Mouse (Mus musculus): ENCODE measurements at regions not wholly inside any gene's neighbourhood (a gene's known extent, or its start where the extent isn't known, plus 50 kb on each side); places are given as distances from the start of the nearest gene placed in this dataset.

DNA sequence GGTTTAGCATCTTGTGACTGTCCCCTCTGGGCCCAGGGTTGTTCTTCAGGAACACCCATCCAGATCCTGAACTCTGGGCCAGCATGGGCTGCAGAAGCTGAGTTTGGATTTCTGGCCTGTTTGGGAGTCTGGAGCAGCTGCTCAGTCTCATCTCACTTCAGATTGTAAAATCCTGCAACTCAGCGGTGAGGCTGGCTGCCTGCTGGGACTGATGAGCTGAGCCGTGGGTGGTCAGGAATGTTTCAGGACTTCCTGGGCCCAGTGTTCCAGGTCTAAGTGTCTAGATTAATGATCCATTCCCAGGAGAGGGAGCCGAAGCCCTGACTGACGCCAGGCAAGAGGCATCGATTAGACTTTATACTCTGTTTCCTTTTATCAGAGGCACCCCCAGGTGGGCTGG, 66.7 kb upstream of the Trabd2b start:
- 69% methylated on average over 5 of the region's 5 CpGs for WGBS
- Histone ChIP-seq H3K27ac (replicated peaks; ENCODE audit: low read depth, low read length) (no peak overlapping the region), H3K9me3 (replicated peaks; ENCODE audit: control insufficient read depth, low read length) (no peaks in the 10 kb centered on the region), H3K9ac (replicated peaks; ENCODE audit: low read length) (no peak overlapping the region), H3K36me3 (replicated peaks; ENCODE audit: control insufficient read depth, insufficient read depth, low read depth, low read length) (no peaks in the 10 kb centered on the region), H3K27me3 (ENCODE audit: control insufficient read depth, insufficient read depth, low read length) (no peaks in the 10 kb centered on the region), H3K4me2 (ENCODE audit: low read depth, low read length) (no peak overlapping the region), H3K4me3 (ENCODE audit: low read depth, low read length) (no peak overlapping the region), H3K4me1 (ENCODE audit: control insufficient read depth, insufficient read depth, low read length) (no peaks in the 10 kb centered on the region)
- ATAC-seq (replicated peaks; ENCODE audit: insufficient number of reproducible peaks, low FRiP score, low TSS enrichment, low read depth) (no peak), DNase-seq (ENCODE audit: low spot score) (no peak)

DNA sequence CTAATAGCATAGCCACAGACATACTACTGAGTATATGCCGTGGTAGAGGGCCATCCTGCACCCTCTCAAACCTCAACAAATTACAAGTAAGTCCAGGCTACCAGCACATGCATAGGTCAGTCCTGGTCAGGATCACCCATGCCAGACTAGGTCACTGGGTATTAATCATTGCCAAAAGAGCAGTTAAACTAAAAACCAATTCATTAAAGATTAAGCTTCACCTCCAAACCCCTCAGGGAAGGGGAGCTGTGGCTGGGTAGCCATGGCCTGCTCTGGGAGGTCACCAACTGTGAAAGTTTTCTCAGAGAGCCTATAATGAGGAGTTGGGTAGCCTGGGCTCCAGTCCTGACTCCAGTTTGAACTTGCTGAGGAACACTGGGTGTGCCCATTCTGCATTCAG, 61.4 kb upstream of the Trabd2b start:
- no peak for ATAC-seq (replicated peaks; ENCODE audit: insufficient number of reproducible peaks, low FRiP score, low TSS enrichment, low read depth)
- Histone ChIP-seq H3K36me3 (replicated peaks; ENCODE audit: control insufficient read depth, insufficient read depth, low read depth, low read length) (no peaks in the 10 kb centered on the region), H3K9ac (replicated peaks; ENCODE audit: low read length) (no peak overlapping the region), H3K27ac (replicated peaks; ENCODE audit: low read depth, low read length) (no peak overlapping the region), H3K4me1 (ENCODE audit: control insufficient read depth, insufficient read depth, low read length) (no peaks in the 10 kb centered on the region), H3K27me3 (ENCODE audit: control insufficient read depth, insufficient read depth, low read length) (no peaks in the 10 kb centered on the region), H3K9me3 (replicated peaks; ENCODE audit: control insufficient read depth, low read length) (no peaks in the 10 kb centered on the region), H3K4me3 (ENCODE audit: low read depth, low read length) (no peak overlapping the region), H3K4me2 (ENCODE audit: low read depth, low read length) (no peak overlapping the region)
- DNase-seq (ENCODE audit: low spot score), result no peak
- 71% methylated on average over 1 of the region's 1 CpGs for whole genome bisulfite sequencing

DNA sequence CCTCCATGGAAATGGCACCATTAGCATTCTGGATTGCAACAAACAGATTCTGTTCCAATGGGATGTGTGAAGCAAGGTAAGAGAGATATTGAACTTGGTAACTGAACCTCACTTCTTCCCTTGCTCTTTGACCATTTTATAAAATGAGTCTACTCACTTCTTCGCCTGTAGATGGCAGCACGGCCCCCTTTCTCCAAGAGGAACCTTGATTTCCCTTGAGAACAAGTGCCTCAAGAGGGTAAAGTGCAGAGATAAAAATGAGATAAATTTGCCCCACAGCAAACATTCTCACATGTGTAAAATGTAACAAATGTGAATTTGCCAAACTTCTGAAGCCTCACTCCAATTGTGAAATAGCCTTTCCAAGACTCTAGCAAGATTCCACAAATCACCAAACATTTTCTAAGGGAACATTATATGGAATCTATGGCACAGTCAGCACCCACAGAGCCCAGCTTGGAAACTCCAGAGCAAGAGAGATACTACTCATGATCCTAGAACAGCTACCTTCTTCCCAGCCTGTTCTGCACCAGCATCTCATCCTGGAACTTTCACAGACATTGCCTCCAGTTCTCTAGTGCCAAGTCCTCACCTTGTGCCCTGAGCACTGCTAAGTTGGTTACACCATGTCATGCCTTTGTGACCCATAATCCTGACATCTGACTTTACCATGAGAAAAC, 60.3 kb upstream of the Trabd2b start:
- H3K9me3 ChIP-seq (replicated peaks; ENCODE audit: control insufficient read depth, low read length), result no peaks in the 10 kb centered on the region
- no peak overlapping the region for H3K4me3 ChIP-seq (ENCODE audit: low read depth, low read length)
- DNase-seq (ENCODE audit: low spot score), result peak; percentile 60
- no peak overlapping the region for H3K9ac ChIP-seq (replicated peaks; ENCODE audit: low read length)
- H3K4me2 ChIP-seq (ENCODE audit: low read depth, low read length), result no peak overlapping the region
- H3K27ac ChIP-seq (replicated peaks; ENCODE audit: low read depth, low read length), result no peak overlapping the region
- no peaks in the 10 kb centered on the region for H3K36me3 ChIP-seq (replicated peaks; ENCODE audit: control insufficient read depth, insufficient read depth, low read depth, low read length)
- no peaks in the 10 kb centered on the region for H3K4me1 ChIP-seq (ENCODE audit: control insufficient read depth, insufficient read depth, low read length)
- WGBS, result 3% methylated on average over 2 of the region's 2 CpGs
- H3K27me3 ChIP-seq (ENCODE audit: control insufficient read depth, insufficient read depth, low read length), result no peaks in the 10 kb centered on the region
- no peak for ATAC-seq (replicated peaks; ENCODE audit: insufficient number of reproducible peaks, low FRiP score, low TSS enrichment, low read depth)

DNA sequence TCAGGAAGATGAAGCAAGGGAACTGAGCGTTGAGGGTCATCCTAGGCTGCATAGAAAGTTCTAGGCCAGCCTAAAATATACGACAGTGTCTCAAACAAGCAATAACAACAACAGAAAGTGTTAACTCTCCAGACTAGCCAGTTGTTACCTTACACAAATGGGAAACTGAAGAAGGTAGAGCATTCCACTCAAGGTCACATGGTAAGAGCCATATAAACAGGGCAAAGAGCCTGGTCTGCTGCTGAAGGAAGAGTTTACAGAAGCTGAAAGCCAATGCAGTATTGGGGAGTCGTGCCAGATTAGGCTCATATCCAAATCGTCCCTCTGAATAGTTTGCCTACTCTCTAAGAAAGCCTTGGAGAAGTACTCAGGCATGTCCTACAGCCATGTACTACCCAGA, 59.6 kb upstream of the Trabd2b start:
- Histone ChIP-seq H3K4me2 (ENCODE audit: low read depth, low read length) (no peak overlapping the region), H3K4me1 (ENCODE audit: control insufficient read depth, insufficient read depth, low read length) (no peaks in the 10 kb centered on the region), H3K36me3 (replicated peaks; ENCODE audit: control insufficient read depth, insufficient read depth, low read depth, low read length) (no peaks in the 10 kb centered on the region), H3K9me3 (replicated peaks; ENCODE audit: control insufficient read depth, low read length) (no peaks in the 10 kb centered on the region), H3K27ac (replicated peaks; ENCODE audit: low read depth, low read length) (no peak overlapping the region), H3K4me3 (ENCODE audit: low read depth, low read length) (no peak overlapping the region), H3K27me3 (ENCODE audit: control insufficient read depth, insufficient read depth, low read length) (no peaks in the 10 kb centered on the region), H3K9ac (replicated peaks; ENCODE audit: low read length) (no peak overlapping the region)
- DNase-seq (ENCODE audit: low spot score) (no peak), ATAC-seq (replicated peaks; ENCODE audit: insufficient number of reproducible peaks, low FRiP score, low TSS enrichment, low read depth) (no peak)
- 69% methylated on average over 4 of the region's 4 CpGs for whole genome bisulfite sequencing

DNA sequence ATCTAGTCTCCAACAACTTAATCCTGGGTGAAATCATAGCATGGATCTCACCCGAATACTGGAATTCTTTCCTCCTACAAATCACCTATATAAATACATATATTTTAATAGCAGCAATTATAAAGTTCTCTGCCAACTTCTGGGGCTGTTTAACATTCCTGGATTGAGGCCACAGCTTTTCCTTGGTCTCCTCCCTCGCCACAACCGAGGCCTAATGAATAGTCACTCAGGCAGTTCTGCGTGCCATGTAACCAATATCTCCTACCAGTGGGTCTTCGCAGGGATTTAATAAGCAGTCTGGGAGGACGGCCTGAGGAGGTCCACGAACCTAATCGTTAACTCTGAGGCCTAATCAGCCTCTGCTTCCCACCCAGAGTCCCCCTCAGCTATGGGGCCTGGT, 56.9 kb upstream of the Trabd2b start:
- DNase-seq (ENCODE audit: low spot score) (no peak), ATAC-seq (replicated peaks; ENCODE audit: insufficient number of reproducible peaks, low FRiP score, low TSS enrichment, low read depth) (no peak)
- Histone ChIP-seq H3K9me3 (replicated peaks; ENCODE audit: control insufficient read depth, low read length) (no peaks in the 10 kb centered on the region), H3K4me2 (ENCODE audit: low read depth, low read length) (no peak overlapping the region), H3K9ac (replicated peaks; ENCODE audit: low read length) (no peak overlapping the region), H3K4me3 (ENCODE audit: low read depth, low read length) (no peak overlapping the region), H3K36me3 (replicated peaks; ENCODE audit: control insufficient read depth, insufficient read depth, low read depth, low read length) (no peaks in the 10 kb centered on the region), H3K27me3 (ENCODE audit: control insufficient read depth, insufficient read depth, low read length) (no peaks in the 10 kb centered on the region), H3K27ac (replicated peaks; ENCODE audit: low read depth, low read length) (no peak overlapping the region), H3K4me1 (ENCODE audit: control insufficient read depth, insufficient read depth, low read length) (no peaks in the 10 kb centered on the region)
- WGBS, result 51% methylated on average over 8 of the region's 8 CpGs

DNA sequence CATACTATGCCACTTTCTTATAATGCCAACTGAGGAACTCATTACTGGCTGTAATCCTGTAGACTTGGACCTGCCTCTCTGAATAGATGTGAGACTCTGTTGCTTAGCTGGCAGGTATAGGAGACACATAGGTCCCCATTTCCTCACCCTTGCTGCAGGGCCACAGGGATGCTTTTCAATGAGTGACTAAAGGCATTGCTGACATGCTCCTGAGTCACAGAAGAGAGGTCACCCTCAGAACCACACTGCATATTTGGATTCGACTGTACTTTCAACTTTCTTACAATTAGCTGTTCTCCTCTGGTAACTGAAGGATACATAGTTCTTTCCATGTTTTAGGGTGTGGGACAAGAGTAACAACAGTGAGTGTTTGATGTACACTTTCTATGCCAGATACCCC, 55.2 kb upstream of the Trabd2b start:
- Histone ChIP-seq H3K4me3 (ENCODE audit: low read depth, low read length) (no peak overlapping the region), H3K4me1 (ENCODE audit: control insufficient read depth, insufficient read depth, low read length) (no peaks in the 10 kb centered on the region), H3K36me3 (replicated peaks; ENCODE audit: control insufficient read depth, insufficient read depth, low read depth, low read length) (no peaks in the 10 kb centered on the region), H3K9me3 (replicated peaks; ENCODE audit: control insufficient read depth, low read length) (no peaks in the 10 kb centered on the region), H3K9ac (replicated peaks; ENCODE audit: low read length) (no peak overlapping the region), H3K27me3 (ENCODE audit: control insufficient read depth, insufficient read depth, low read length) (no peaks in the 10 kb centered on the region), H3K4me2 (ENCODE audit: low read depth, low read length) (no peak overlapping the region), H3K27ac (replicated peaks; ENCODE audit: low read depth, low read length) (no peak overlapping the region)
- no peak for DNase-seq (ENCODE audit: low spot score)
- ATAC-seq (replicated peaks; ENCODE audit: insufficient number of reproducible peaks, low FRiP score, low TSS enrichment, low read depth), result no peak
- WGBS, result 69% methylated on average over 1 of the region's 1 CpGs

DNA sequence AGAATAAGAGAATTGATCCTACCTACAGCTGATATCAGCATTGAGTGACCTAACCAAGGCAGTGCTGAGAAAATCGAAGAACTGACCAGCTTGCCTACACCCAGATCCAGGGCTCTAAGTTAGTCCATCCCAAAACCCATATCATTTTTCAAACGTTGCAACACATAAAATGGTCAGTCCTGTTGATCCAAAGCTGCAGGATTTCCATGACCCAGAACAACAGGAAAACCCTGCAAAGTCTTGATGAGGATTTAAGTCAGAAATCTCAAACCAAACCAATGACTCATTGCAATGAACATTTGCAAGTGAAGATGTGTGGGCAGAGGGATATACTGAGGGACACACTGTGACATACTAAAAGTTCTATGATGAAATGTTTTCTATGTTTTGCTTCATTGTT, 53.5 kb upstream of the Trabd2b start:
- ATAC-seq (replicated peaks; ENCODE audit: insufficient number of reproducible peaks, low FRiP score, low TSS enrichment, low read depth), result no peak
- H3K27me3 ChIP-seq (ENCODE audit: control insufficient read depth, insufficient read depth, low read length), result no peaks in the 10 kb centered on the region
- H3K4me2 ChIP-seq (ENCODE audit: low read depth, low read length), result no peak overlapping the region
- DNase-seq (ENCODE audit: low spot score), result no peak
- H3K36me3 ChIP-seq (replicated peaks; ENCODE audit: control insufficient read depth, insufficient read depth, low read depth, low read length), result no peaks in the 10 kb centered on the region
- H3K4me1 ChIP-seq (ENCODE audit: control insufficient read depth, insufficient read depth, low read length), result no peaks in the 10 kb centered on the region
- no peak overlapping the region for H3K4me3 ChIP-seq (ENCODE audit: low read depth, low read length)
- 69% methylated on average over 2 of the region's 2 CpGs for WGBS
- H3K9me3 ChIP-seq (replicated peaks; ENCODE audit: control insufficient read depth, low read length), result no peaks in the 10 kb centered on the region
- no peak overlapping the region for H3K27ac ChIP-seq (replicated peaks; ENCODE audit: low read depth, low read length)
- H3K9ac ChIP-seq (replicated peaks; ENCODE audit: low read length), result no peak overlapping the region

Data from embryonic facial prominence, embryonic 11.5 days (tissue).